Mouse (Mus musculus): ENCODE results near the gene Tnfaip8l3. TPM values are rescaled to one million over a fixed set of nuclear protein-coding genes. Genes with fewer than 3 reads are reported as not detected.

The Tnfaip8l3 gene
- polyA plus RNA-seq, 1 experiment from 2014 or later: 0.07 TPM

DNA sequence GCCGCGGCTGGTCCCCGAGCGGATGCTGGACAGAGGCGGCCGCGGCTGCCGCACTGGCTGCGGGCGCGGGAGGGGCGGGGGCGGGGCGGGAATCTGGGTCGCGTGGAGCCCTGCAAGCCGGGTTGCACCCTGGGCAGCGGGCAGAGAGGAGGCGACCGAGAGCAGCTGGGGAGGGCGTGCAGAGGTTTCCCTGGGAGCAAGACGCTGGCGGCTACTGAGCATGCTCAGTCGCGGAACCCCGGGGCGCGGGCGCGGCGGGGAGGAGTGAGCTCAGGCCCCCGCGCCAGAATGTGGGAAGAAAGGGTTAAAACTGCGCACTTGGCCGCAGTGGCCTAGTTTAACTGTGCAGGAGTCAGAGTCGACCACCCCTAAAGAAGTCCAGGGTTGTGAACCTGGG, 93.1 kb downstream of the Tnfaip8l3 start, which contains the start of gene Elmod1:
Gene Elmod1, minus strand, starts transcription at position 180 of the 397 bp plus-strand sequence.
- Histone ChIP-seq H3K27ac (peak within 1 kb of the TSS; percentile 76), H3K27me3 (ENCODE audit: poor library complexity, severe bottlenecking) (peaks cover 45% of the 10 kb centered on the region), H3K4me3 (peak within 1 kb of the TSS; percentile 78), H3K4me1 (peaks cover 19% of the 10 kb centered on the region), H3K9me3 (no peaks in the 10 kb centered on the region), H3K36me3 (replicated peaks) (no peaks in the 10 kb centered on the region)
- DNase-seq (ENCODE audit: extremely low spot score, low spot score): peak; percentile 55
- WGBS: under 1% methylated on average over 34 of the region's 36 CpGs

- DNase-seq (ENCODE audit: extremely low spot score, low spot score): peak; percentile 60
- peak overlapping the region; percentile 76 for H3K27ac ChIP-seq
- peaks cover 19% of the 10 kb centered on the region for H3K4me1 ChIP-seq
- under 1% methylated on average over 42 of the region's 42 CpGs for WGBS
- peaks cover 45% of the 10 kb centered on the region for H3K27me3 ChIP-seq (ENCODE audit: poor library complexity, severe bottlenecking)
- peak overlapping the region; percentile 78 for H3K4me3 ChIP-seq
- H3K9me3 ChIP-seq: no peaks in the 10 kb centered on the region
- H3K36me3 ChIP-seq (replicated peaks): no peaks in the 10 kb centered on the region
Measured at GRCm38 (mm10) chr9:53974328-53975121, 93.7 kb downstream of the Tnfaip8l3 start.

DNA sequence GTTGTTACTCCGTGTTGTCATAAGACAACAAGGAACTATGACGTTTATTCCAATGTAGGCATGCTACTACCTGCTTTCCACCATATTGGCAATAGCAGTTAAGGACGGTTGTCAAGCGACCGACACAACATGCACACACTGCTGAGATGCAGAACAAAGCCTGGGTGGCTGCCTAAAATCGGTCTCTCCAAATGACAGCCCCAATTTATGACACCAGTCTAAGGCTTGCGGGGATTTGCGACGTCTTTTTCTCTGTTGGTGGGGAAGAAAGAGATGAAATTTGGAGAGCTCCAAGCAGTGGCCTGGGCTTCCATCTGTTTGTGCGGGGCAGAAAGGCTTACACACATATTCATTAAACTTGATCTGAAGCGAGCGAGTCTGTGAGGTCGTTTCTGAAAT, 94.3 kb downstream of the Tnfaip8l3 start:
- 23% methylated on average over 13 of the region's 13 CpGs for WGBS
- Histone ChIP-seq H3K36me3 (replicated peaks) (no peaks in the 10 kb centered on the region), H3K9me3 (no peaks in the 10 kb centered on the region), H3K4me1 (peaks cover 19% of the 10 kb centered on the region), H3K4me3 (peak overlapping the region; percentile 78), H3K27me3 (ENCODE audit: poor library complexity, severe bottlenecking) (peaks cover 45% of the 10 kb centered on the region), H3K27ac (no peak overlapping the region)
- DNase-seq (ENCODE audit: extremely low spot score, low spot score): peak; percentile 21

Other genes with a start within 250 kb of the Tnfaip8l3 start
- gene Sln, start 218.2 kb downstream of the Tnfaip8l3 start, polyA plus RNA-seq (2016; fragmentation: Nextera tagmentation; extraction: Ambion mirVana): not detected in 2 replicates
- gene Elmod1, start 93.1 kb downstream of the Tnfaip8l3 start, polyA plus RNA-seq (2016; fragmentation: Nextera tagmentation; extraction: Ambion mirVana): 0.21 and 0.36 TPM in 2 replicates
- not detected in 2 replicates for gene Cyp19a1, start 199.7 kb upstream of the Tnfaip8l3 start, polyA plus RNA-seq (2016; fragmentation: Nextera tagmentation; extraction: Ambion mirVana)
- 0.17 and 0.27 TPM in 2 replicates for gene Gldn, start 218.1 kb upstream of the Tnfaip8l3 start, polyA plus RNA-seq (2016; fragmentation: Nextera tagmentation; extraction: Ambion mirVana)

Measured in forebrain, embryonic 10.5 days (tissue).